Mouse (Mus musculus) MEL-GATA-1-ER (cell line): Measurements from ENCODE around the gene Ep300.
"Not testable (repeated sequence)": the region's sequence is repeated elsewhere in the genome, so short reads cannot be mapped to it uniquely, and the experiment has no call there.

ENCODE experiments used
- DNase-seq: peaks from one replicate; pipeline ENCODE4 v3.0.0-alpha.2; 2012; ENCODE audit warnings: low read depth; ENCODE audit errors: extremely low read depth

Gene Ep300

DNA sequence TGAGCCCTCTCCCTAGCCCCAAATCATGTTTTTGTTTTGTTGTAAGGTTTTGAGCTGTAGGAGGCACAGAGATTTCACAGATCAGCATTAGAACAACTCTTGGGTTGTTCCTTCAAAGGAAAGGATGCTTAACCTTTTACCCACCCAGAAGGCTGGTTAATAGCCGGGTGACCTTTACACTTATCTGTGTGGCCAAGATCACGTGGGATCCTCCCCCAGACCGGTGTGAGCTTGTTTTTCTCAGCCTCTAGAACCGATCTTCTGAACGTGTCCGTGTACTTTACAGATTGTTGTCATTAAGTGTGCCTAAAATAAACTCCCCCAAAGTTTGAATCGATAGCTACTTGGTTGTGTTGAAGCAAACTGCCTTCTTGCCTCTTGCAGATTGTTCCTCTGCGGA lies 115.5 kb downstream of the Ep300 start:
- no peak for DNase-seq

GRCm38 (mm10) chr15:81701350-81701749 lies 116.2 kb downstream of the Ep300 start:
- not testable (repeated sequence) for DNase-seq
